Mouse (Mus musculus) lung, postnatal 25 days (tissue): ENCODE data around the gene Slc45a1.

Experiments used
- DNase-seq: peaks from one replicate; pipeline ENCODE4 v3.0.0; 2022; ENCODE audit warnings: low spot score

Gene Slc45a1

DNA sequence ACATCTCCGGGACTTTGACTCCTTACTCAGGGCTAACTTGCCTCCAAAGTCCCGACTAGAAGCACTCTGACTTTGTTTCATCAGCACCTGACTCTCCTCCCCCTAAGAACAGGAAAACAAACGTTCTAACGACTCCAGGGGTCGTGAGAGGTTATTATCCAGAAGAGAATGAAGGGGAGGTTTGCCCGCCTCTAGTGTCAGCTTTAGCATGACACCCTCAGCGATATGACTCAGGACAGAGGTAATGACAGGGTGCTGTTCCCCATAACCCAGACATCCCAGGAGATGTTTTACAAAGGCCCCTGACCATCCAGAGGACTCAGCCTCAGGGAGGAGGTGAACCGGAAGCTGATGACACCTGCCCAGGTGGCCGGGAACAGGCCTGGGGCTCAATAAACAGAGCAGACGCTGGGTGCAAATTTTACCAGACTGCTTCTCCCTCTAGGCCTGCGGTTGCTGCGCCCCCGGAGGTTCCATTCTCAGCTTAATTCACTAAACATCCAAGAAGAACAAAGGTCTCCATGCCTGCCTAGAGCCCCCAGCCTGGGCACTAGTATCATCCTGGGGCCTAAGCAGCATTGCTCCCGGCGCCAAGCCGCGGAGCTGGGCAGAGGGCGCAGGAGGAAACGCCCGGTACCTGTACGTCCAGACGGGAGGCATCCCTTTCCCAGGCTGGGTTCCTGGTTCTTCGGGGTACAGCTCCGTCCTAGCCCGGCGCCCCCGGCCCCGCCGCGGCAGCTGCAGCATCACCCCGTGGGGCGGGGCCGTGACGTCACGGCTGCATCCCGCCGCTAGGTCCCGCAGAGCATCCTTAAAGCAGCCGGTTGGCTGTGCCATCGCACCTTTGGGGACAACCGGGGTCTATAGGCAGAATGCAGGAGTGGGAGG is at the start of gene Slc45a1:
TSS of gene Slc45a1 (minus strand) at position 785 of the 888 bp plus-strand sequence.
- no peak for DNase-seq

DNA sequence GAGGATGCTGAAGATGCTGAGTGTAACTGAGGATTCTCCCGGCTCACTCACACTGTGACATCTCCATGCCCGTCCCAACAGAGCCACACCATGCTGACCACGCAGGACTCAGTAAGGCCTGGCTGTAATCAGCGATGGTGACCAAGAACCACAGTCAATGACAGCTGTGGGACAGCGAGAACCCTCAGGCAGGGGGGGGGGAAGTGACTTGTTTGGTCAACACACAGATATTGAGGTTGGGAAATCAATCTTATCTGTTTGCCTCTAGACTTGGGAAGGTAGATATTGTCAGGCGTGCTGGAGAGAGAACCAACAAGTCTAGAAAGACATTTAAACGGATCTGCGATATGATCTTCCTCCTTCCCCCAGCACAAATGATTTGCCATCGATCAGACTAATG is 48.9 kb upstream of the Slc45a1 start:
- DNase-seq = no peak

DNA sequence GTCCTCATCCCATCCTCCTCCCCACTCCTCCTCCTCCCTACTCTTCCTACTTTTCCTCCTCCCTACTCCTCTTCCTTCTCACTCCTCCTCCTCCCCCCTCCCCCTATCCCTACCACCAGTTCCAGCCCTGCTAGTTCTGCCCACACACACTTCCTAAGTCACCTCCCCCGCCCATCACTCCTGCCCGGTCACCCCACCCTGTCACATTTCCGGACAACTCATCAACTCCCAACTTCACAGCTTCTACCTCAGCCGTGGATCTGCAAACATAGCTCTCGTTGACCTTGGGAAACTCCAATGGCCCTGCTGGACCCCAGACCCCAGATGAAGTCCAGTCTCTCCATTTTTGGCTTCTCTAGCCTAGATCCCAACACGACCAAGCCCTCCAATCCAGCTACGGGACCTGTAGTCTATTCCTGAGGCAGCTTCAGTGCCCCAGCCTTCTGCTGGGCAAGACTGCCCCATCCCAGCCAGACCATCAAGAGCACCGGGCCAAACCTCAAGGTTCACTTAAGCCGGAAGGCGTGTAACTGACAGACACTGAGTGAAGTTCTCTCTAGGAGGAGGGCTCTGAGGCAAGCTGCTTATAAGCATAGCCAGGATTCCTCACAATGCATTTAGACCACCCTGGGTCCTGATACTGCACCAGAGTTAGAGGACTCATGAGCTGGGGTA is 42.6 kb upstream of the Slc45a1 start:
- DNase-seq = no peak

DNA sequence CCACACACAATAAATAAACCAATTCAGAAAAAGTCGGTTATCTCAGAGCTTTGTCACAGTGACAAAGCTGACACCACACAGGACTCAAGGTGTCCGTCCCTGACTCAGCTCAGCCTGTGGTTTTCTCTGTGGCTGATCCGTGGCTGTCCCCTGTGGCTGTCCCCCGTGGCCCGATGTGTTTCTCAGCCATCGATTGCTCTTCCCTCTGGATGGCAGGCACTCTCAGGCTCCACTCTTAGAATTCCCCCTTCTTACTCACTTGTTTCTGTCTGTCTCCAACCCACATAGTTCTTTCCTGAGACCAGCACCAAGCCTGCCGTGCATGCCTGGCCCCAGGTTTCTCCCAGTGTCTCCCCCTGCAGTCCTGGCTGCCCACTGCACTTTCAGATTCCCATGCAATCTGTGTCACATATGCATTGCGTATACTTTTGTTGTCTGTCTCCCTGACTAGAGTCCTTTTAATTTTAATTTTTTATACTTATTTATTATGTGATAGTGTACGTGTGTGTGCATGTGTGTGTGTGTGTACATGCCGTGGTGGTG is 41.0 kb upstream of the Slc45a1 start:
- DNase-seq = no peak

DNA sequence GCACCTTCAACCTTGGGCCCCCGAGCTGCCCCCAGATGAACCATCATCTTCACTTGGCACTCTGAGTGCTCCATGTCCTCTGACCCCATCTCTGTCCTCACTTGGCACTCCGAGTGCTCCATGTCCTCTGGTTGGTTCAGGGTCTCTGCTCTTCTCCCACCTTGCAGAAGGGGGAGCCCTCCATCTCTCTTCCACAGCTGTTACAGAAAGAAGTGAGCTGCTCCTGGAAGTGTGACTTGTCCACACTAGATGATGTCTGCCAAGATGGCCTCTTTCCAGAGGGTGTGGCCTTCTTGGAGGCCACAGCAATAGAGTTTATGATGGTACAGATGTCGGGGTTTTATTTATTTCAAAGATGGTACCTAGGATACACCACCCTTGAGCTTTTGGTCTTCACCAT is 38.8 kb upstream of the Slc45a1 start:
- DNase-seq = peak; percentile 69

DNA sequence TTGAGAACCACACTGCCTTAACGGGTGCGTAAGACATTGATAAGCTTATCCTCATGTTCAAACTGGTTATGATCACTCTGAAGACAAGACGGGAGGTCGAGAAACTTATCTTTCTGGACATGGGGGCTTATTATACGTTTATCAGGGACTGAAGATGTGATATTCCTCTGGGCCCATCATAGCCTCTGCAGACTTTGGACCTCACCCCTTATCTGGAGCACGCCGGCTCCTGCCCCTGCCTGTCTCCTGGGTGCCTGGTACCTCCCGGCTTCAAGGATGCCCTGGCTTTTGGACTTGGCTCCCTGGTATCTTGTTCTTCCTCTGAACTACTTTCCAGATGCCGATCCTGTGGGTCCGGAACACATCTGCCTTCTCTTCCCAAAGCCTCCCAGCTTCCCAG is 37.6 kb upstream of the Slc45a1 start:
- no peak for DNase-seq

DNA sequence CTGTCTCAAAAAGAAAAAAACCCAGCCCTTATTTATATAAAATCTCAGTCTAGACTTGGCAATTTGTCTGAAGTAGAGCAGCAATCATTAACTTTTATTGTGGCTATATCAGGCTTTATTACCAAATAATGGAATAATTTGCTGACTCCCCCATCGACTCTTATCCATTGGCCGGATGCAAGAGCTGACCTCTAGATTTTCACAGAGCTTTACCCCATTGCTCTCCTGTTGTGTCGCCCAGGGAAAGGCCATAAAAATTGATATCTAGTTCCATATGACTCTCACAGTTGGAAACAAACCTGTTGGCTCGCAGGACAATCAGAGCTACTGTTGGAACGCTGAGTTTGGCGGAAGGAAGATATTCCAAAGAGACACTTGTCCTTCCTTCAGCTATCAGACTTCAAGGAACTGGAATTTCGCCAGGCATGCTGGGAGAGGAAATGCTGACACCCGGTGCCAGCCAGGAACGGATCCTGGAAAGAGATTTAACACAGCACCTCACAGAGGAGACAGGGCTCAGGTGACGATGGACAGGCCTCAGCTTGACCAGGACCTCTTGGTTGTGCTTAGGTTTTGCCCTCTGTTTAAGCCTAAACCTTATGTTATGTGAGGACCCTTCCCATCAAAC is 35.3 kb upstream of the Slc45a1 start:
- no peak for DNase-seq

DNA sequence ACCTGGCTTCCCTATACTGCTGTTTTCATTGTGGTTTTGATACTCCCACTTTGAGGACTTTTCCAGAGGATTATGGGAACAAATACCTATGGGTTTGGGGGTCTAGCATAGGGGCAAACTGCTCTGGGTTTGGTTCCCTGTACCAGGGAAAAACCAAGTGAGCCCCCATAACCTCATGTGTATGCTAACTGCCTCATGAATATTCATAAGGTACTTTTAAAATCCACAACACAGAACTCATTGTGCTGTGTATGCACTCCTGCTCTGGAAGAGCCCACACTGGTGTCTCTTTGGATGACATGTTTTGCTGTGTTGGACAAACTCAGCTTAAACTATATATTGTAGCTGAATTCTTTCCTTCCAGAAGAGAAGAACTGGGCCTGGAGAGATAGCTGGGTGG is 34.6 kb upstream of the Slc45a1 start:
- no peak for DNase-seq

DNA sequence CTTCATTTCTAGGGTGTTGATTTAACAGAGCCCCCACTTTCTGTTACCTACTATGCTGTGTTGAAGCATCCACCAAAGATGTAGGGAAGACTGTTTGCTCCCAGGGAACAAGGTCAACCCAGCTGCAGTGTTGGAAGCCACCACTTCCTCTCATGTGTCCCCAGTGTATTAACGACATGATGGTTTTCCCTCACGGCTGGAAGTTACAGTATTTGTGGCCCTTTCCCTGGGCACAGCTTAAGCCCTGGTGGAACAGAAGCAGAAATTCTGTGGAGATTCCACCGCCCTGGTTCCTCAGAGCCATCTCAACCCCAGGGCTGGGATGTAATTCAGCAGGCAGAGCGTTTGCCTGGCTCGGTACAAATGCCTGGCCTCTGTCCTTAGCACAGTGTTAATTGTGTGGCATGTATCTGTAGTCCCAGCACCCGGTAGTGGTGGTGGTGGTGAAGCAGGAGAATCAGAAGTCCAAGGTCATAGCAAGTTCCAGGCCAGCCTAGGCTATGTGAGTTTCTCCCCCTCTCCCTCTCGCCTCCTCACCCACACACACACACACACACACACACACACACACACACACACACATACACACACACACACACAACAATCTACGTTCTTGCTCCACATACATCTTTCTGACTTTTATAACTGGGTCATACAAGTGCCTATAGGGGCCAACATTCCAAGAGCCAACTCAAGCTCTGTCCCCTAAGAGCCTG is 34.0 kb upstream of the Slc45a1 start:
- DNase-seq = no peak

DNA sequence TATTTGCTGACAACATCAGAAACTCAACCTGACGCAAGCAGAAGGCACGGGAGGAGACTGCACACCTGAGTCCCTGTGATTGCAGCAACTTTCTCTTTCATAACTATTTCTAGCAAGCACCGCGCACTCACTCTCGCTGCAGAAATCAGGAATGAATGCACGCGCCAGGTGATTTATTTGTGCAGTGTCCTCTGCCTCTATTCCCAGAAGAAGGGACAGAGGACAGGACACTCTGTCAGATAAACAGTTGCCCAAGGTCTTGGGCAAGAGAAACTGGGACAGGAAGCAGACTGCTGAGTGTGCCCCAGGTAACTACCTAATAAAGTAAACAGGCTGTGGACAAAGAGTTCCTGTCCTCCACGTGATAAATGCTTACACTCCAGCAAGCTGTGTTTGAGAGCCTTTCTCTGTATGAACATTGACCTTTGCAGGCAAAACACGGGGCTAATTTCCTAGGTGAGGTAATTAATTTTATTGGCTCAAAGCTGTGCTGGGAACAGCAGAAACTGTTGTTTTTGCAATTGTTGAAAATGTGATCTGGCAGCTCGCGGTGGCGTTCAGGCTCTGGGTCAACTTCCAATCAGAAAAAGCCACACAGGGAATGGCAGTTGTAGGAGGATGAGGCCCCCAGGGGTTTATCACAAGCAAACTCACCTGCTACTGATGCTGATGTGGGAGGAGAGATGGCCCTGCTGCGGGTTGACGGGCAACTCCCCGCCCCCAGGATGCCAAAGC is 33.2 kb upstream of the Slc45a1 start:
- DNase-seq = peak; percentile 76

DNA sequence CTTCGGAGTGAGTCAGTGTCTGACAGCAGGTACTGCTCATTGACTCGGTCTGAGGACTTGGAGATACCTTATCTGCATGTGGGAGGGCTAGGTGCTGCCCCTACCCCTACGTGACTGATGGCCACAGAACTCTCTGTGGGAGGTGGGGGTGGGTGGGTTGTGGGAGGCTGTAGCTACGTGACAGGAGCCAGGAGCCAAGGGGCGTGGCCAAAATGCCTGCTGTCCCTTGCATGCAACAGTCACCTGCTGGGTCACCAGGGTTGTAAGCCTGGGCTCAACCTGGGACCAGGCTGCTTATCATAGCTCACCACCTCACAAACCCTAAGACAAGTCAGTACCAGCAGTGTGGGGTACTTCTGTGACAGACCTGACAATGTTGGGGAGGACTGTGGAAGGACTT is 28.4 kb upstream of the Slc45a1 start:
- DNase-seq = no peak

DNA sequence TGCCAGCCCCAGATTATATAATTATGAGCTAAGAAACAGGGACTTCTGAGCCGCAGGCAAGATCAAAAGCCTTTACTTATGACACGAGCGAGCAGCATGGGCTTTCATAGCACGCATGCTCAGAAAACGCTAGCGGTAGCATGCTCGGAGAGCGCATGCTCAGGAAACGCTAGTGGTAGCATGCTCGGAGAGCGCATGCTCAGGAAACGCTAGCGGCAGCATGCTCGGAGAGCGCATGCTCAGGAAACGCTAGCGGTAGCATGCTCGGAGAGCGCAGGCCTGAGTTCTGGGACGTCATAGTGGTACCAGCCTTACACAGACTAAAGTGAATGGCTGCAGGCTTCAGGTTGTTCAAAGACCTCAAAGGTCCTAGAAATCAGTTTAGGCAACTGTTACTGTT is 26.8 kb upstream of the Slc45a1 start:
- no peak for DNase-seq

DNA sequence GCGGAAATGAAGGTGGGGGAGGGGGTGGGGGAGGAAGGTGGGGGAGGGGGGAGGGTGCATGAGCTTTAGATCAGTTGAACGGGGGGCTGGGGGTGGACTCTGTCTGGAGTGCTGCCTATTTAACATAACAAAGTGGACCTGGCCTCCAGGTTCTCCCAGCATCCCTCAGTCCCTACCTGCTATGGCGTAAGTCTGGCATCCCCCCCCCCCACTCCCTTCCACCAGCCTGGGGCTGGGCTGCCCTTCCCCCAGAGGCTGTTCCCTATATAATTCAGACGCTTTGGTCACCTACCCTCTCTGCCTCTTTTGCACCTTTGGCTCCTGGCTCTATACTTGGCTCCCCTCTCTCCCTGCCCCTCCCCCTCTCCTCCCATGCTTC is 25.9 kb upstream of the Slc45a1 start:
- DNase-seq = no peak

DNA sequence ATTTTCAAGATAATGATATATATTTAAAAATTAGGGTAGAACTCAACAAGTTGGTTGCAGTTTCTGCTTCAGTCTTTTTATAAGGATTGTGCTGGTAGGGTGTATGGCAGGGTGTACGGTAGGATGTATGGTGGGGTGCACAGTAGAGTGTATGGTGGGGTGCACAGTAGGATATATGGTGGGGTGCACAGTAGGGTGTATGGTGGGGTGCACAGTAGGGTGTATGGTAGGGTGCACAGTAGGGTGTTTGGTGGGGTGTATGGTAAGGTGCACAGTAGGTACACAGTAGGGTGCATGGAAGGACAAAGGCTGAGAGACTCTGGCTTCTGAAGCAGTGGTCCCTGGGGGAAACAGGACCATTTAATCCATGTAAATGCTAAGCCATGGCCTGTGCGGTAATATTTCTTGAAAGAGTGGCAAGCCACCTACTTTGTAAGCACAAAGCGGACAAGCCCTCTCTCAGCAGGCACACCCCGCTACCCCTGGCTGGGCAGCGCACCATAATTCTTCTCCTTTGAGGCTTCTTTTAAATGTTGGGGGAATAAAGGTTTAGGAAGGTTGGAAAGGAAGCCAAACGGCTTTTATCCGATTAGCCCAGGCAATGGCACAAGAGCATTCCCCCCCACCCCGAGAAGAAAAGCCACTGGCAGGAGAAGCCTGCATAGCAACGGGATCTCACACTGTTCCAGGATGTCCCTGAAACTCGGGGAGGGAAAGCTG is 25.3 kb upstream of the Slc45a1 start:
- DNase-seq = no peak

DNA sequence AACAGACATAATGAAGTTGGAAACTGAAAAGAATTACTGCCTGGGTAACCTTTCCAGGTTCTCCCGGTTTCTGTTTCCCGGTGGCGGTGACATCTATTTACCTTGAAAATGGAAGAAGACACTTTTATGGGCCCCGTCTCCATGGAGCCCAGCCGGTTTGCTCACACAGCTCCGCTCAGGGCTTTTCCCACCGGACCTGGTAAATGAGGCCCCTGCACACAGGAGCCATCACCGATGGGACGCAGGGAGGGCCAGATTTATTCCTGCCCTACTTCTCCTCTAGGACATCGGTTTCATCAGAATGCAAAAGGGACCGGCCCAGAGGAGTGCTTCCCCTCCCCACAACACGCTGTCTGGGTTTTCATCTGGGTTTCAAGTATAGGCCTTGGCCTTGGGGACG is 24.1 kb upstream of the Slc45a1 start:
- no peak for DNase-seq

DNA sequence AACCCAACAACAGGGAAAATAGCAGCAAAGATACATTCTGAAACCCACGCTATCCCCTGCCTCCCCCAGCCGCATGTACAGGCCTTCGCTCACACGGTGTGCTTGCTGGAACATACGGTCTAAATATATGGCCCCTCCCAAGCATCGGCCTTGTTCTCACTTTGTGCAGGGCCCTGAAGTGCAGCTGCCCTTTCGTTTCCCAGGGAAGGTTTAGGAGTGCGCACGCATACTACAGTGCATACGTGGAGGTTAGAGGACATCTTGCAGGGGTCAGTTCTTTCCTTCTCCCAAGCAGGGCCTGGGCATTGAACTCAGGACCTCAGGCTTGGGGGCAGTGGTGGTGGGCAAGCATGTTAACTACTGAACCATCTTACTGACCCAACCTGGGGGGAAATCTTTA is 23.3 kb upstream of the Slc45a1 start:
- DNase-seq = no peak

DNA sequence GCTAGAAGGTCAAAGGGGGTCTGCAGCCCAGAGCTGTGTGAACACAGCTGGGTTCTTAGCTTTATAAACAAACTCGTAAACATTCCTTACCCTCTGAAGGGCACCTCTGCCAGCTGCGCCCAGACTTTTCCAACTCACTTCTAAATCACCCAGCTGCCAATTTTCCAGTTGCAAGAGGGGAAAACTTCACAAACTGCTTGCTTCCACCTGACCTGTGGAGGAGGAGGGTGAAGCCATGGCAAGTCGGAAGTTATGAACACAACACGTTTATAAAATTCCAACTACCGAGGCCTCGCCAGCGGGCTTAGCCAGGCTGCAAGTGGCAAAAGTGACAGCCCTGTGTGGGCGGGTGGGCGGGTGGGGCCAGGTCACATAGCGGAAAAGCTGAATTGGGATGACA is 13.8 kb upstream of the Slc45a1 start:
- DNase-seq = no peak

DNA sequence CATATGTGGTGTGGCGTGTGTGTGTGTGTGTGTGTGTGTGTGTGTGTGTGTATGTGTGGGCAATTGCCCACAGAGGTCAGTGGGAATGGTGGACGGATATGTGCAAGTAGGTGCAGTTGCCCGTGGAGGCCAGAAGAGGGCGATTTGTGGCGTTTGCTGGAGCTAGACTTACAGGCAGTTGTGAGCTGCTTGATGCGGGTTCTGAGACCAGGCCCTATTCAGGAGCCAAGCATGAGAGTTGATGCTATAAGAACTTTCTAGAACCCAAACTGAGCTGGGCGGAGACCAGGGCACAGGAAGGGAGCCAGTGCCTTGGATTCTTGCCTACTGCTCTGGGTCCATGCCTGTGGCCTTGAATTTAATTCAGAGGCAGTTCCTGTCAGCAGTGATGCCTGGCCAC is 12.8 kb upstream of the Slc45a1 start:
- DNase-seq = peak; percentile 23

DNA sequence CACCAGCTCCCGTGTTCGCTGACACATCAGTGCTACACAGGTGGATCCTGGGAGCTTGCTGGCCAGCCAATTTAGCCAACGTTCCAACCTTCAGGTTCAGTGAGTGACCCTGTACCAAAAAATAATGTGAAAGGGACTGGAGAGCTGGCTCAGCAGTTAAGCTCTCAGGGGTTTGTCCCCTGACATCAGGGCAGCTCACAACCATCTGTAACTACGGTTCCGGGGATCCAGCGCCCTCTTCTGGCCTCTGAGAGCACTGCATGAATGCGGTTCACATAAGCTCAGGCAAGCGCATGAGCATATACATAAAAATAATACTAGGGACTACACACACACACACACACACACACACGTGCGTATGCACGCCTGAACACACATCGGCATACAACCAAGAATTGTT is 11.2 kb upstream of the Slc45a1 start:
- no peak for DNase-seq

DNA sequence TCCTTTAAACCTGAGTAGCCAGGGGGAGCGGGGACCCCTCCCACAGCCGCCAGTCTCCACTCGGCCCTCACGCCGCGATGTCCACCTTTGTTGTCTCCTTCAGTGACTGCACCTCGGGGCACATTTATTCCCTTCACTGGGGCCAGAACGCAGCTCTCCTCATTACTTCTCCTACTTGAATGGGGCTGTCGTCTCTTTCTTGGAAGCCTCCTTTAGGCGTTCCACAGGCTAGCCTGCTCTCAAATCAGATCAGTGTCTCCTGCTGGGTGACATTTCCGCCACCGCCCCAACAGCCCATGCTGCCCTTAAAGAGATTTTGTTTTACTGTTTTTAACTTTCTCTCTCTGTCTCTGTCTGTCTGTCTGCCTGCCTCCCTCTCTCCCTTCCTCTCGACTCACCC is 9.9 kb upstream of the Slc45a1 start:
- DNase-seq = no peak
